Mouse (Mus musculus) G1E (cell line): Measurements from ENCODE around the gene Sbno2. TPM values are rescaled to one million over a fixed set of nuclear protein-coding genes. Genes with fewer than 3 reads are reported as not detected.

Experiments
- ATAC-seq: 2 replicates; pipeline ENCODE4 v1.8.0; 2016; ENCODE audit warnings: mild to moderate bottlenecking; ENCODE audit not compliant: insufficient number of reproducible peaks, poor library complexity, low FRiP score, severe bottlenecking; ENCODE audit errors: extremely low read depth
- DNase-seq: peaks from one replicate; pipeline ENCODE4 v3.0.0; 2012; ENCODE audit warnings: low spot score
- H3K27me3 ChIP-seq: 2 replicates; pipeline ENCODE4 v1.6.1; 2012; ENCODE audit warnings: mild to moderate bottlenecking, low read length, inconsistent platforms; ENCODE audit not compliant: insufficient read depth
- H3K36me3 ChIP-seq: replicated peaks from 2 replicates; pipeline ENCODE3; 2012; ENCODE audit warnings: mild to moderate bottlenecking, inconsistent platforms
- H3K4me1 ChIP-seq: 2 replicates; pipeline ENCODE4 v1.6.1; 2012; ENCODE audit warnings: low read depth, low read length, inconsistent platforms, mixed read lengths; ENCODE audit not compliant: insufficient read depth
- H3K4me3 ChIP-seq: 2 replicates; pipeline ENCODE4 v1.5.1; 2012; ENCODE audit warnings: low read depth, mild to moderate bottlenecking, inconsistent platforms, low read length, moderate library complexity, mixed read lengths
- H3K9me3 ChIP-seq: replicated peaks from 2 replicates; pipeline ENCODE4 v1.6.1; 2012; ENCODE audit warnings: inconsistent platforms
- CTCF ChIP-seq: IDR thresholded peaks from 2 replicates; pipeline ENCODE4 v1.5.1; 2012; ENCODE audit warnings: low read depth, low read length, inconsistent platforms, mixed read lengths
- GATA1 ChIP-seq: IDR thresholded peaks from 2 replicates; pipeline ENCODE4 v1.6.1; 2012; ENCODE audit warnings: borderline replicate concordance, low read length, inconsistent platforms, mixed read lengths
- GATA2 ChIP-seq: IDR thresholded peaks from 2 replicates; pipeline ENCODE4 v1.6.1; 2012; ENCODE audit warnings: low read depth, low read length, inconsistent platforms, borderline replicate concordance
- POLR2AphosphoS5 ChIP-seq: IDR thresholded peaks from 2 replicates; pipeline ENCODE4 v1.6.1; 2012; ENCODE audit warnings: low read depth, low read length, inconsistent platforms; ENCODE audit not compliant: insufficient replicate concordance
- TAL1 ChIP-seq: conservative IDR thresholded peaks from 2 replicates; pipeline ENCODE4 v1.6.1; 2012; ENCODE audit warnings: low read depth, low read length, inconsistent platforms, mixed read lengths
- polyA plus RNA-seq: library from polyadenylated mRNA; stranded (reverse); fragments of >175 nt; gene quantifications from 2 replicates; pipeline ENCODE4 v1.2.3, GENCODE M21; 2012
- total RNA-seq, 2 experiments: library from RNA; stranded (forward) in 1 of 2; stranded (reverse) in 1 of 2; fragments of 200-1000 nt in 1 of 2; fragments of >200 nt in 1 of 2; fragmentation: Nextera tagmentation in 1 of 2; gene quantifications; 2 replicates each; pipeline ENCODE4 v1.2.3; 2014 to 2017

The Sbno2 gene
- total and polyA plus RNA-seq, 3 experiments, result 18.1 to 37.4 (median 34.2) TPM

DNA sequence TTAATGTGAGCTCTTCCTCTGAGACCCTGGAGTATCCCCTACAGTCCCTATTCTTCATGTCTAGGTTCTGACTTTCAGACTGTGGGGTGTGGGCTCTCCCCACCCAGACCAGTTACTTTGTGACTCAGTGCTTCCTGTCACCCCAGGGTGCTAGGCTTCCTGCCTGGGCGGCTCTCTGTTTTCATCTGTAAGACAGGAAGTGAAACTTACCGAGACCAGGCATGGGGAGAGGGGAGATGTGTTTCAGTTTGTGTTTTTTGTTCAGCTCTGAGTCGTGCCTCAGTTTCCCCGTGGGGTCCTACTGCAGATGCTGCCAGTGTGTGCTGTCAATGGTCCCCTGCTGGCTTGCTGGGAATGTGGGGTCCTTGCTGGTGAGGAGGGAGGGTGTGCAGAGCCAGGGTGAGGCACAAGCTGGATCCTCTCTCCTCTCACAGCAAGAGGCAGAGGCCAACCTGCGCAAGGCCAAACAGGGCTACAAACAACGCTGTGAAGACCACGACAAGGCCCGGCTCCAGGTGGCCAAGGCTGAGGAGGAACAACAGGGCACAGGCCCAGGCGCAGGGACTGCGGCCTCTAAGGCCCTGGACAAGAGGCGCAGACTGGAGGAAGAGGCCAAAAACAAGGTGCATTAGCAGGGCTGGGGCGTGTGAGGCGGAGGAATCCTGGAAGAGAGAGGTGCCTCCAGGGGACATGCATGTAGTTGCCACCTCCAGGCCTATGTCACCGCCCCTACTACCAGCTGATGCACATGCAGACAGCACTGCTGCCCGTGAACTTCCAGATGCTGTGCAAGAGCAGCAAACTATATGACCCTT is 80.9 kb downstream of the Sbno2 start:
- no peak for DNase-seq
- H3K27me3 ChIP-seq, result no peaks in the 10 kb centered on the region
- TF ChIP-seq POLR2AphosphoS5 (no peak), CTCF (no peak), GATA2 (no peak), GATA1 (no peak), TAL1 (no peak)
- H3K4me3 ChIP-seq, result no peak overlapping the region; the same call in 1 of the 2 replicates
- peaks cover 86% of the 10 kb centered on the region for H3K4me1 ChIP-seq
- H3K9me3 ChIP-seq, result no peaks in the 10 kb centered on the region
- ATAC-seq, result no peak
- H3K36me3 ChIP-seq, result peaks cover 100% of the 10 kb centered on the region

DNA sequence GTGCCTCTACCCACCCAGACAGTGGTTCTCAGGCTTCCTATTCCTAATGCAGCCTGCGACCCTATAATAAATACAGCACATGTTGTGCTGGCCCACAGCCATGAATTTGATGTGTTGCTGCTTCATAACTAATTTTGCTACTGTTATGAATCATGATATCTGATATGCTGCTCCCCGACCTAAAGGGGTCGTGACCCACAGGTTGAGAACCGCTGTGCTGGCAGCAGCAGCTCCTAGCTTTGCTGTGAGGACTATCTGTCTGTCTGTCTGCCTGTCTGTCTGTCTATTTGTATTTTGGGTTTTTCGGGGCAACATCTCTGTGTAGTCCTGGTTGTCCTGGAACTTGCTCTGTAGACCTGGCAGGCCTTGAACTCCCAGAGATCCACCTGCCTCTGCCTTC is 81.6 kb downstream of the Sbno2 start:
- ATAC-seq (no peak), DNase-seq (no peak)
- H3K4me1 ChIP-seq, result peaks cover 92% of the 10 kb centered on the region
- no peaks in the 10 kb centered on the region for H3K9me3 ChIP-seq
- peaks cover 100% of the 10 kb centered on the region for H3K36me3 ChIP-seq
- H3K4me3 ChIP-seq, result no peak overlapping the region
- TF ChIP-seq TAL1 (no peak), CTCF (no peak), POLR2AphosphoS5 (no peak), GATA1 (no peak), GATA2 (no peak)
- no peaks in the 10 kb centered on the region for H3K27me3 ChIP-seq

DNA sequence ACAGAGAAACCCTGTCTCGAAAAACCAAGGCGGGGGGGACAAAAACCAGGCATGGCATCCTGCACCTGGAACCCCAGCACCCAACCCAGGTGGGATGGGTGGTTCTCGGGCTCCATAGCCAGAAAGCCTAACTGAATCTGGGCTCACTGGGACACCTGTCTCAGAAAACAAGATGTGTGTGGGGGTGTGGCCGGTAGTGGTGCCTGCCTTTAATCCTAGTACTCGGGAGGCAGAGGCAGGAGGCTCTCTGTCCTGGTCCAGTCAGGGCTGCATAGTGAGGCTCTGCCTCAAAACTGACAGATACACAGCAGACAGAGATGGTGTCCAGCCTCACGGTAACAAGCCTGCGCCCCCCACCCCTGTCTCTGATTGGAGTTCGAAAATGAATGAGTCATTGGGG is 82.6 kb downstream of the Sbno2 start:
- ATAC-seq (no peak), DNase-seq (no peak)
- no peak for TF ChIP-seq TAL1
- no peak for TF ChIP-seq POLR2AphosphoS5
- no peak for TF ChIP-seq GATA2
- no peak for TF ChIP-seq CTCF
- TF ChIP-seq GATA1, result no peak
- no peak overlapping the region for H3K4me3 ChIP-seq
- H3K9me3 ChIP-seq, result no peaks in the 10 kb centered on the region
- peaks cover 96% of the 10 kb centered on the region for H3K36me3 ChIP-seq
- no peaks in the 10 kb centered on the region for H3K27me3 ChIP-seq
- peaks cover 89% of the 10 kb centered on the region for H3K4me1 ChIP-seq

DNA sequence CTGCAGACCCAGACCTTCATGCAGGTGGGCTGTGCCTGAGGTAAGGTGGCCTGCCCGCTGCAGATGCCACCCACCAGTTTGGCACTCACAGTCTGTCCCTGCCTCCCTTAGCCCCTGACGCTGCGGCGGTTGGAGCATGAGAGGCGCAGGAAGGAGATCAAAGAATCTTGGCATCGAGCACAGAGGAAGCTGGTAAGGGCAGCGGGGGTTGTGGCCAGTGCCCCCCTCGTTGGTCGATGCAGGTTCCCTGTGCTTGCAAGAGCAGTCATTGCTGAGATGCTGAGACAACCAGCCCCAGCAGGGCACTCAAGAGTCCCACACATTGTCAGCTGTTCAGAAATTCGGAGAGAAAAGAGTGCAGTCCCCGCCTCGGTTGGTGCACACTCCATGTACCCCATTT is 83.2 kb downstream of the Sbno2 start:
- no peak for DNase-seq
- Histone ChIP-seq H3K9me3 (no peaks in the 10 kb centered on the region), H3K4me1 (peaks cover 87% of the 10 kb centered on the region), H3K27me3 (no peaks in the 10 kb centered on the region), H3K4me3 (no peak overlapping the region), H3K36me3 (peaks cover 92% of the 10 kb centered on the region)
- no peak for TF ChIP-seq GATA1
- no peak for TF ChIP-seq TAL1
- no peak for TF ChIP-seq CTCF
- no peak for TF ChIP-seq GATA2
- TF ChIP-seq POLR2AphosphoS5, result no peak
- ATAC-seq, result no peak

DNA sequence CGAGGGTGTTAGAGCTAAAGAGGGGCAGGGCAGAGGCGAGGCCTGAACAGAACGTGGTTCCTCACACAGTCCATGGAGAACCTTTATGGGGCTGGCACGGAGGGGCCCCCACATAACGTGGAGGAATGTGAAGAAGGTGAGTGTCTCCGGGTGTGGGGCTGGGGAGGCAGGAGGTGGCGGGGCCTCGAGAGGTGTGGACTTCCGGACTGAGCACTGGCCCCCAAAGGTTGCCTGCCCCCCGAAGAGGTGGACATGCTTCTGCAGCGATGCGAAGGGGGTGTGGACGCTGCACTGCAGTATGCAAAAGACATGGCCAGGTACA is 84.1 kb downstream of the Sbno2 start:
- H3K4me1 ChIP-seq, result peaks cover 87% of the 10 kb centered on the region
- TF ChIP-seq GATA1 (no peak), GATA2 (no peak), POLR2AphosphoS5 (no peak), CTCF (no peak), TAL1 (no peak)
- DNase-seq (no peak), ATAC-seq (no peak)
- no peak overlapping the region; the same call in 1 of the 2 replicates for H3K4me3 ChIP-seq
- no peaks in the 10 kb centered on the region for H3K9me3 ChIP-seq
- H3K27me3 ChIP-seq, result no peaks in the 10 kb centered on the region
- H3K36me3 ChIP-seq, result peaks cover 84% of the 10 kb centered on the region

DNA sequence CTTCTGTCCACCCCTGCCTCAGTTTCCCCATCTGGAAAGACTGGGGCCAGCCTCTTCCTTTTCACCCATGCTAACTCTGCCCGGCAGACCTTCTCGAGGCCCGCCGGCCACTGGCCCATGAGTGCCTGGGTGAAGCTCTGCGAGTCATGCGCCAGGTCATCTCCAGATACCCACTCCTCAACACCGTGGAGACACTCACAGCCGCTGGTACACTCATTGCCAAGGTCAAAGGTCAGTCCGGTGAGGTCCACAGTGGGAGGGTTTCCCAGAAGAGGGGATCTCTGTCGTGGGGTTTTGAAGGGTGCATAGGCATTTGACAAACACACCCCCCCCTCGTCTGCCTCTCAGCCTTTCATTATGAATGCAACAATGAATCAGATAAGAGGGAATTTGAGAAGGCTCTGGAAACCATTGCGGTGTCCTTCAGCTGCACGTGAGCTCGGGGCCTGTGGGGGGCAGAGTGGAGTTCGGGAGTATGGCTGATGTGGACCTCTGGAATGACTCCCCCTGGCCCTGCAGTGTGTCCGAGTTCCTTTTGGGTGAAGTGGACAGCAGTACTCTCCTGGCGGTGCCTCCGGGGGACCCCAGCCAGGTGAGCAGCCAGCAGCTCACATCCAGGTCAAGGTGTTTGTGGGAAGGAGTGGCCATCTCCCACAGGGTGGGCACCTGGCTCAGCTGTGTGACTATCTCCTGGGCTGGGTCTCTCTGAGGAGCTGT is 84.6 kb downstream of the Sbno2 start:
- no peaks in the 10 kb centered on the region for H3K9me3 ChIP-seq
- DNase-seq (no peak), ATAC-seq (no peak)
- H3K4me1 ChIP-seq, result peaks cover 87% of the 10 kb centered on the region
- no peaks in the 10 kb centered on the region for H3K27me3 ChIP-seq
- peaks cover 84% of the 10 kb centered on the region for H3K36me3 ChIP-seq
- no peak for TF ChIP-seq POLR2AphosphoS5
- TF ChIP-seq GATA1, result no peak
- no peak overlapping the region for H3K4me3 ChIP-seq
